Mouse (Mus musculus): ENCODE data around the gene Smyd3.

Gene Smyd3

GRCm38 (mm10) chr1:179220290-179220689 is 297.6 kb downstream of the Smyd3 start:
- no peak for DNase-seq (ENCODE audit: low spot score)

GRCm38 (mm10) chr1:179218061-179218460 is 299.8 kb downstream of the Smyd3 start:
- no peak for DNase-seq (ENCODE audit: low spot score)

- DNase-seq (ENCODE audit: low spot score), result no peak
Measured at GRCm38 (mm10) chr1:179217036-179217435, 300.8 kb downstream of the Smyd3 start.

- no peak for DNase-seq (ENCODE audit: low spot score)
Measured at GRCm38 (mm10) chr1:179213381-179213780, 304.5 kb downstream of the Smyd3 start.

GRCm38 (mm10) chr1:179212295-179212694 is 305.5 kb downstream of the Smyd3 start:
- no peak for DNase-seq (ENCODE audit: low spot score)

GRCm38 (mm10) chr1:179211313-179211712 is 306.5 kb downstream of the Smyd3 start:
- DNase-seq (ENCODE audit: low spot score), result no peak

- DNase-seq (ENCODE audit: low spot score), result no peak
Measured at GRCm38 (mm10) chr1:179207846-179208595, 309.8 kb downstream of the Smyd3 start.

- no peak for DNase-seq (ENCODE audit: low spot score)
Measured at GRCm38 (mm10) chr1:179207180-179207741, 310.6 kb downstream of the Smyd3 start.

GRCm38 (mm10) chr1:179198517-179199200 is 319.2 kb downstream of the Smyd3 start:
- DNase-seq (ENCODE audit: low spot score), result no peak

GRCm38 (mm10) chr1:179197821-179198516 is 319.9 kb downstream of the Smyd3 start:
- DNase-seq (ENCODE audit: low spot score), result no peak

- DNase-seq (ENCODE audit: low spot score), result no peak
Measured at GRCm38 (mm10) chr1:179197156-179197555, 320.7 kb downstream of the Smyd3 start.

- no peak for DNase-seq (ENCODE audit: low spot score)
Measured at GRCm38 (mm10) chr1:179196422-179196821, 321.4 kb downstream of the Smyd3 start.

- DNase-seq (ENCODE audit: low spot score), result no peak
Measured at GRCm38 (mm10) chr1:179192781-179193180, 325.1 kb downstream of the Smyd3 start.

GRCm38 (mm10) chr1:179190837-179191236 is 327.0 kb downstream of the Smyd3 start:
- DNase-seq (ENCODE audit: low spot score), result no peak

- no peak for DNase-seq (ENCODE audit: low spot score)
Measured at GRCm38 (mm10) chr1:179187171-179187570, 330.7 kb downstream of the Smyd3 start.

GRCm38 (mm10) chr1:179184631-179185030 is 333.2 kb downstream of the Smyd3 start:
- no peak for DNase-seq (ENCODE audit: low spot score)

- DNase-seq (ENCODE audit: low spot score), result no peak
Measured at GRCm38 (mm10) chr1:179183499-179183898, 334.3 kb downstream of the Smyd3 start.

- no peak for DNase-seq (ENCODE audit: low spot score)
Measured at GRCm38 (mm10) chr1:179180546-179180945, 337.3 kb downstream of the Smyd3 start.

GRCm38 (mm10) chr1:179176861-179177658 is 340.8 kb downstream of the Smyd3 start:
- no peak for DNase-seq (ENCODE audit: low spot score)

- DNase-seq (ENCODE audit: low spot score), result no peak
Measured at GRCm38 (mm10) chr1:179174241-179174640, 343.6 kb downstream of the Smyd3 start.

- no peak for DNase-seq (ENCODE audit: low spot score)
Measured at GRCm38 (mm10) chr1:179170555-179170954, 347.3 kb downstream of the Smyd3 start.

- peak; percentile 29 for DNase-seq (ENCODE audit: low spot score)
Measured at GRCm38 (mm10) chr1:179169749-179170148, 348.1 kb downstream of the Smyd3 start.

Measured in c-Kit-positive CD71-positive TER-119-positive erythroid progenitor cells, embryonic 14.5 days (primary cell).